Mouse (Mus musculus) urinary bladder, postnatal 10 days (tissue): ENCODE measurements around the gene Mum1.

Experiments
- DNase-seq: peaks from one replicate; pipeline ENCODE4 v3.0.0; 2022; ENCODE audit warnings: low spot score

Mum1 gene

DNA sequence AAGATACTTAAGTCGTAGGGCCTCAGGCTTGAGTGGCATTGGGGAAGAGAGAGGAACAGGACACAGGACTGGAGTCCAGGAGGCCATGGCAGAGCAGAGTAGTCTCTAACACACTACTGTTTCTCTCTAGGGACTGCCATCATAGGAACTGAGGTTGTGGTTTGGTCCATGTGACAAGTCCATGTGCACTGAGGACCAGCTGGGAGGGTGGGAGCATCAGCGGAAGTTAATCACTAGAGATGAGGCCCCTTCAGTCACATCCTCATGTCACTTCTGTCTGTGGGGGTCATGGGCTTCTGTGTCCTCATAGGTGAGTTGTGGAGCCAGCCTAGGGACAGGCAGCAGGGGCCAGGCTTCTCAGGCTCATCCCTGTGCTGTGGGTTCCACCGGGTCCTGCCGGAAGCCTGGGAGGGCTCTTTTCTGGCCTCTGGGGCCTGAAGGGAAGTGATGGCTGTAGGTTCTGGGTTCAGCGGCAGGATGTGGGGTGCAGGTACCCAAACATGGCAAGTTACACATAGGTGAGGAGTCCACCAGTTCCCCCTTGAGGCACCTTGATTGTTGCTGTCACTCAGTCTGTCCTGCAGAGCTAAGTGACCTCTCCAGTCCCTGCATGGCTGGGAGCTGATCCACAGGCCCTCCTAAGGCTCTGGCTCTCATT, 45.1 kb downstream of the Mum1 start:
- no peak for DNase-seq

DNA sequence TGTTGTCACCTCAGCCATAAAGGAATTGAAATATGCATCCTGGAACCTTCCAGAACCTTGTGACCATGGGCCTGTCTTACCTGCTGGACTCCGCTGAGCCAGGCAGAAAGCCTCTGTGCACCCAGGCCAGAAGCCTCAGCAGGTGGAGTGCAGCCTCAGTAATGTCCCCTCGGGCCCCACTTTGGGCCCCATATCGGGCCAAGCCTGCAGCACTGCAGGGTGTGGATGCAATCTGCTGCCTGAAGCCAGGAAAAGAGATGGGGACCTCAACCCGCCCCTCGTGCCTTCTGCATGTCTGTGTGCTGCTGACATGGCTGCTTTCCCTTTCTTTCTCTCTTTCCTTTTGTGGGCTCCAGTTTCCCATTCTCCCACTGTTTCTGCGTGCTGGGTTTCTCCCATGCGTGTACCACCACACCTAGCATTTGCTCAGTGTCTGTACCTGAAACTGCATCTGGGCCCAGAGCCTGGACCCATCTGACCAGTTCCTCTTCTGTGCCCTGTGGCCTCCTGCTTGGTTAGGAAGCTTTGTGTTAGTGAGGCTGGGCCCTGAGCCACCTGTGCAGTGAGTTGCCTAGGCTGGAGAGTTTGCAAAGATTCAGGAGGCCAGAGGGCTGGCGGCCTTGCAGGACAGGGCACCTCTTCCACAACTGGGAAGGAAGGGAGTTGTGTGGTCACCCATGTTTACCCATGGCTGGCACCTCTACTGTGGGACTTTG, 45.8 kb downstream of the Mum1 start:
- DNase-seq = no peak

DNA sequence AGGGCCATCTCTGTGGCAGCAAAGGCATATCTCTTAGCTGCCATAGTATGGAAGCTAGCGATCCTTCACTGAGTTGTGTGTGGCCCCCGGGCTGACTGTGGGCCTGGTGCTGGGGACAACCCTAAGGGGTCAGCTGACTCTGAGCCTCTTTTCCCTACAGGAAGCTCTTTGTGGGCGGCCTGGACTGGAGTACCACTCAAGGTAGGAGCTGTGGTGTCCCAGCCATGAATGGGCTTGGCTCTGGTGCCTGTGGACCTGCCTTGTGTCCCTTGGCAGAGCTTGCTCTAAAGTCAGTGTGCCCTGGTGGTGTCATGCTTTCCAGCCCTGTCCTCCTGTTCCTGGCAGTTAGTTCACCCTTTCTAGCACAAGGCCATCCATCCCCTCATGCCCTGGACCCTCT, 47.6 kb downstream of the Mum1 start:
- no peak for DNase-seq

DNA sequence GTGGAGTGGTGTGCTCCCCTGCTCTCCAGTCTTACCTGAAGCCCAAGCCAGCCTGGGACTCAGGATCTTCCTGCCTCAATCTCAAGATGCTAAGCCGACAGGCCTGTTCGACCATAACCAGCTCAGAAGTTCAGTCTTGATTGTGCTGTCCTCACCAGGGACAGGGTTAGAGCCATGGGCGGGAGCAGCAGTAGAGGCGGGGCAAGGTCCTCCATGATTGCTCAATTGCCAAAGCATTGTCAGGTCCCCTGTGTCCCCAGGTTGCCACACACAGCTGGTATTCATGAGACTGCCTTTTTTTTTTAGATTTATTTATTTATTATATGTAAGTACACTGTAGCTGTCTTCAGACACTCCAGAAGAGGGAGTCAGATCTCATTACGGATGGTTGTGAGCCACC, 50.0 kb downstream of the Mum1 start:
- no peak for DNase-seq

DNA sequence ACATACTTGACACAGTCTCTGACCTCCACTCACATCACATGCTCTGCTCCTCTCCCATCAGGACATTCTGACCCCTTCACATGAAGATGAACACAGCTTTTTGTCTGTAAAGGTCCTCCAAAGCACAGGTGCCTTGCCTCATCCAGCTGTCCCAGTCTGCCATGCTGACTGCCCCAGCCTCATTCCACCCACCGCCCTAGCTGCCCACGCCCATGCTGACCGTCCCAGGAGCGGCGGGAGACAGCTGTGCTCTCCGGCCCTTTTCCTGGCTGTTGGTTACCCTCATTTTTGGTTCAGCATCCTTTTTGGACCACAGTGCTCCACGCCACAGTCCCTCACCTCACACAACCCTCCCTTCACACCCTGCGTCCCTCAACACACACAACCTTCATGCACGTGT, 52.2 kb downstream of the Mum1 start:
- DNase-seq = no peak

DNA sequence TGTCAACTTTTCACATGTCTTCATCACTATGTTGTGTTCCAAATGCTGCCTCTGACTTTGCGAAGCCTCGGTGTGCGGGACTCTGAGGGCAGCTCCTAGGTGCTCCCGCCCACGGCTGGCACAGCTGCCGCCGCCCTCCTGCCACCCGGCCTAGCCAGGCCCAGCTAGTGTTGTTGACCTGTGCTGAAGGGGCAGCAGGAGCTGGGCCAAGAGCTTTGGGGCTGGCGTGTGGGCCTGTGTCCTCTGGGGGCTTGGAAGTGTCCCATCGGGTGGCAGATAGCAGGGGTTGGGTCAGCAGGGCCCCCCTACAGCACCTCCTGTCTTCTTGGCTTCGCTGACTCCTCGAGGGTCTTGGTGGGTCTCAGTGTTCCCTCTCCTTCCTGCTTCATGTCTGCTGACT, 53.0 kb downstream of the Mum1 start:
- no peak for DNase-seq

DNA sequence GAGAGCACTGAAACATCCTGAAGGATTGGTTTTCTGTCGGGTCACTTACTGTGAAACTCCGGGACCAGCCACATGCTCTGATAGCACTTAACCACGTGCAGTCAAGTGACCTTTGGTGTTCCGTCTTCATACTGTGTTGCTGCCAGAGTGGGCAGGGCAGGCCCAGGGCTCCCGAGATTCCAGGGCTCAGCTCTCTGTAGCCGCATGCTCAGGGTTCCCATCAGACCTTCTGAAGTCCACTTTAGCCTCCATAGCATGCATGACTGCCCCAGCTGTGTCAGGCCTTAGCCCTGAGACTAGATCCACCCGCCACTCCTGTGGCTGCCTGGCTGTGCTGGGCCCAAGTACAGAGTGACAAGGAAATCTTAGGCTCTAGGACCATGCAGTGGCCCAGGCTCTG, 55.1 kb downstream of the Mum1 start:
- no peak for DNase-seq

DNA sequence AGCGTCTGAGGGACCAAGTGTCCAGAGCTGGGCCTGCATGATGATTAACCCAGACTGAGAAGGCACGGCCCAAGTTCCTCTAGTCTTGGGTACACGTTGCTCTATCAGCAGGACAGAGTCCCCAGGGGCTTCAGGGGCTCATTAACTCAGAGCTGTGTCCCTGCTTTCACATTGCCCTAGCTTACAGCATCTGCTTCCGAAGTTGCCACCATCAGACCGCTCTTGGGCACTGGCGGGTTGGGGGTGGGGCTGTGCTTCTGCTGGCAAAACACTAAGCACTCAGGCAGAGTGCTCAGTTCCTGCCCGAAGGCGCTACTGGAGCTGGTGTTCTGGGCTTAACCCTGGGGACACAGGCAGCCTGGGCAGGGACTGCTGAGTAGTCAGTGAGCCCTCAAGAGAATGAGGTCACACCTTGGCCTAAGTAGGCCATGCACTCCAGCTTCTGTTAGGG, 55.7 kb downstream of the Mum1 start:
- DNase-seq = no peak

DNA sequence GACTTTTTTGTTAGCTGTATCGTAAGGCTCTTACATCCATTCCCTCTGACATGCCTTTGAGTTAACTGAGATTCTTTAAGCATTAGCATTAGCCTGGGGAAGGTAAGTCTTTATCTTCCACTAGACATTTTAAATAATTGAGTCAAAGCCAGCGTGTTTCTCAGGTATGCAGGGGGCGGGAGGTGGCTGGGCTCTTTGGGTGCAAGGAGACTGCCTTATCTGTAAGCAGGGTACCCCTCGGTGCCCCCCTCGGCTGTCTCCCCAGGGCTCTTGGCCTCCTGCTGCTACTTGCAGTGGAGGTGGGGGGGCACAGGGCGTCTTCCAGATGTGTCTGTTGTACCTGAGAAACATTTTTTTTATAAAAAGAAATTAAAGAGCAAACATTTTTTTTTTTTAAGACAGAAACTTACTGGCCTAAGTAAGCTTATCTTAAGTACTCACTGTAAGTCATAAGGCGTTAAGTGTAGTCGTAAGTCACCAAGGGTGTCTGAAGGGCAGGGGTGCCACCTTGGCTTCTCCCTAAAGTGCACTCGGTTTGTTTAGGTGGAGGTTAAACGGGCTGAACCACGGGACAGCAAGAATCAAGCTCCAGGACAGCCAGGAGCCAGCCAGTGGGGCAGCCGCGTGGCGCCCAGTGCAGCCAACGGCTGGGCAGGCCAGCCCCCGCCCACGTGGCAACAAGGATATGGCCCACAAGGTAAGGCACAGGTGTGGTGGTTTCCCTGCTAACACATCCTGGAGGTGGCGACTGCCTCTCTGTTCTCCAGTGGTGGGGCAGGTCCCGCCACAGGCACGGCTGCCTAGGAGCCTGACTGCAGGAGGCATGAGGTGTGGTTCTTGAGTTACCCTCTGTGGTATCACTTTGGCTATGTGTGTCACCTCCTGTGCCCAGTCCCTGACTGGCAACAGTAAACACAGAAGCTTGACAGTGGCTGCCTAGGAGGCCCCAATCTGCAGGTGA, 56.5 kb downstream of the Mum1 start:
- DNase-seq = no peak

DNA sequence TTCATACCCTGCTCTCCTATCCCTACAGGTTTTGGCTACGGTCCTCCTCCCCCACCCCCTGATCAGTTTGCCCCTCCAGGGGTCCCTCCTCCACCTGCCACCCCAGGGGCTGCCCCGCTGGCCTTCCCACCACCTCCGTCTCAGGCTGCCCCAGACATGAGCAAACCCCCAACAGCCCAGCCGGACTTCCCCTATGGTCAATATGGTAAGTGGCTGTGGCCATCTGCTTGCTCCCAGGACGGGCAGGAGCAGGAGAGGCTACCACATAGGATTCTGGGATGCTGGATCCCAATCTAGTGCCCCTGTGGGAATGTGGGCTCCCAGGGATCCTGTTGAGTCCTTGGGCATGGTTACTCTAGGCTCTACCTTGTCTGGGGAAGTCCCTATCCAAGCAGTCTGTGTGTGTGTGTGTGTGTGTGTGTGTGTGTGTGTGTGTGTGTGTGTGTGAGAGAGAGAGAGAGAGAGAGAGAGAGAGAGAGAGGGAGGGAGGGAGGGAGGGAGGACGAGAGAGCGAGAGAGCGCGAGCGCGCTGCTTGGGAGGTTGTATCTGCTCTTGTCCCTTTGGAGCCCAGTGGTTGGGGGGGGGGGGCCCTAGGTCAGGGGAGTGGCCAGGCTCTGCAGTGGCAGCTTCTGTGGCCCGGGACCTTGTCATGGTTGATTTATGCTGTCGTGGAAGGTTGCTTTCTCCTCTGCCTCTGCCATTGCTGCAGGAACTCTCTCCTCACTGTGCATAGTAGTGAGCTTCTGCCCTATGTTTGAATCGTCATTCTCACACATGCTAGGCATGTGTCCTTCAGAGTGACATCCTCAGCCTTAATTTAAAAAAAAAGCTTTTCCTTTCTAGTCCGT, 59.2 kb downstream of the Mum1 start:
- DNase-seq = no peak

DNA sequence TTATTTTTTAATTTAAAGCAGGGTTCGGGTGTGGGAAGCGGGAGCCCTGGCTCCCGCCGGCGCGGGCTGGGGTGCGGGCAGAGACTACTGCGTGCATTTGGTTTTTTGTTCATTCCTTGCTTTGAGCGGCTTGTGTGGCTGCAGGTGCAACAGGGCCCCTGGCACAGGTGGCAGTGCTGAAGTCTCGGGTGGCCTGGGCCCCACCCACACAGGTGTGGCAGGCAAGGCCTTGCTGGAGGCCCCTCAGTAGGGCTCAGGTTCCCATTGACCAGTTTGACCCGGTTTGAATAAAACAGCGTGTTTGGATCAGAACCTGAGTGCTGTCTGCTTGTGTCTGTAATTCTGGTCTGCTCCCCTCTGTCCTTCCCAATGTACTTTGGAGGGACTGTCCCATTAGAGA, 61.9 kb downstream of the Mum1 start:
- DNase-seq = no peak

DNA sequence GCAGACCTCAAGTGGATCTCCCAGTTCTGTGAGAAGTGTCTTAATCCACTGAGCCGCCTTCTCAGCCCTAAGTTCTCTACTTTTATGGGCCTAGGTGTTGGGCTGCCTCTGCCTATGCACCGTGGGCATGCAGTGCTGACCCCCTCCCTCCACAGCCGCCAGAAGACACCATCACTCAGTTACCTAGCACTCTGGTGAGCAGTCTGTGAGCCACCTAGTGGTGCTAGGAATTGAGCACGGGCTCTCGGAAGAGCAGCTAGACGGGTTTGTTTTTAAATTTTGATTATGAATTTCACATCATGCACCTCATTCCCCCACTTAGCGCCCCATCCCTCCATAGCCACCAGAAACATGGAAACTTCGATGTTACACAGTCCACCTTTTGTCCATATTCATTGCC, 62.4 kb downstream of the Mum1 start:
- no peak for DNase-seq

DNA sequence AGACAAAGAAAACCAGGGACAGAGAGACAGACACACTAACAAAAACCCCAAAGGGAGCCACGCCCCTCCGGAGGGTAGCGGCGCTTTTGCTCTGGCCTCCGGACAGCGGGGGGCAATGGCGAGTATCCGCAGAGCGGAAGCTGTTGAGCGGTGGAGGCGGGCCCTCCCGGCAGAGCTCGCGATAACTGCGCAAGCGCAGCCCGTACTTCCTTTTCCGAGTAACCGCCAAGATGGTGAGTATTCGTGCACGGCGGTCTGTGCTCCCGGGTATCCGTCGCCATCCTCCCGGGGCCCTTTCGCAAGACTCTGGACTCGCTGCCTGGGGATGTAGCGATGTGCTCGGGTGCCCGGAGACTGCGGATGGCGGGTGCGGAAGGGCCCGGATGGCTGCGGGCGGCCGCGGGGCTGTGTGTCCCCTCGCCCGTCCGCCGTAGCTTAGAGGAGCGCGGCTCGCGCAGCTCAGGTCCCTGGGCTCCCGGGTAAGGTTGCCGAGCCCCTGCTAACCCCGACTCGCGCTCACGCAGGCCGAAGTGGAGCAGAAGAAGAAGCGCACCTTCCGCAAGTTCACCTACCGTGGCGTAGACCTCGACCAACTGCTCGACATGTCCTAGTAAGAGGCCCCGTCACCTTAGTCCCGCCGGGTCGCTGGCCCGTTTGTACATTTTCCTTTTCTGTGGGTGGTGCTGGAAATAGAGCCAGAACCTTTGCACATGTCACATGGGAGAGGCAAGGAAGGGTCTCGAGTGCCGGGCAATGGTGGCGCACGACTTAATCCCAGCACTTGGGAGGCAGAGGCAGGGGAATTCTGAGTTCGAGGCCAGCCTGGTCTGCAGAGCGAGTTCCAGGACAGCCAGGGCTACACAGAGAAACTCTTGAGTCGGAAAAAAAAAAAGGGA, 66.3 kb downstream of the Mum1 start, which contains the start of gene Rps15:
Gene Rps15, plus strand, starts transcription at position 203 of the 896 bp plus-strand sequence.
- peak; percentile 71 for DNase-seq

DNA sequence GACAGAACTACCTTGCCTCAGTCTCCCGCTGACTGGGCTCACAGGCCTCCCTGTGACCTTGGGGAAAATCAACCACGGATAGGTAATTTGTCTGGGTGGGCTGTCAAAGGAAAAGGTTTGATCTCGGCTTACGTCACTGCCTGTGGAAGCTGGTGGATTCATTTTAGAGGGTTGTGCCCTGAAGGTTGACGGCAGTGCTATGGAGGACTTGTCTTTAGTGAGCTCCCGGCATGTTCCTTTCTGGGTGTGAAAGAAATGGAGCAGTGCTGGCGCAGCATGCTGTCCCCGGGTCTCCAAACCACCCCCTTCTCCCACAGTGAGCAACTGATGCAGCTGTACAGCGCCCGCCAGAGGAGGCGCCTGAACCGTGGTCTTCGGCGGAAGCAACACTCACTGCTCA, 67.1 kb downstream of the Mum1 start:
- no peak for DNase-seq
